Mouse (Mus musculus): ENCODE results near the gene Pacs2.
A peak's percentile ranks its signal among the peaks of the same experiment; 100 is the strongest.

The Pacs2 gene

GRCm38 (mm10) chr12:113041481-113042439 is 27.5 kb downstream of the Pacs2 start:
- no peak for DNase-seq (ENCODE audit: low spot score in 2 of 2)

GRCm38 (mm10) chr12:113042543-113042942 is 28.2 kb downstream of the Pacs2 start:
- peak; percentile 44 to 58 for DNase-seq (ENCODE audit: low spot score in 2 of 2)

- peak; percentile 33 to 54 for DNase-seq (ENCODE audit: low spot score in 2 of 2)
Observed at GRCm38 (mm10) chr12:113044916-113045677, 30.8 kb downstream of the Pacs2 start.

- DNase-seq (ENCODE audit: low spot score in 2 of 2), result no peak
Observed at GRCm38 (mm10) chr12:113046861-113047260, 32.6 kb downstream of the Pacs2 start.

- DNase-seq (ENCODE audit: low spot score in 2 of 2), result no peak
Observed at GRCm38 (mm10) chr12:113048103-113048502, 33.8 kb downstream of the Pacs2 start.

DNA sequence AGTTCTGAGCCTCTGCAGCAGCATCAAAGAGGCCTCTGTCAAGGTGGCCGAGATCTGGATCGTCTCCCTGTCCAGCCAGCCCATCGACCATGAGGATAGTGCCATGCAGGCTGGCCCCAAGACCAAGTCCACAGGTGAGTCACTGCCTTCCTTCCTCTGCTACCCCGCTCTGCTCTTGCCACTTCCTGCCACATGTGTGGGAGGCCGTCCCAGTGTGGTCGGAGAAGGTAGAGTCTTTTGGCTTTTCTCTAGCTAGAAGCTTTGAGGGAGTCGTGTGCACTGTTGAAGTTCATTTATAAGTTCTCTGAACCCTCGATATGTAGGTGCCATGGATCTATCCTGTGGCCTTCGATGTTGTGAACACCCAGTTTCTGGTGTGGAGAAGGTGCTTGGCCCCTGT is 35.5 kb downstream of the Pacs2 start:
- DNase-seq (ENCODE audit: low spot score in 2 of 2), result peak; percentile 37 to 48

DNA sequence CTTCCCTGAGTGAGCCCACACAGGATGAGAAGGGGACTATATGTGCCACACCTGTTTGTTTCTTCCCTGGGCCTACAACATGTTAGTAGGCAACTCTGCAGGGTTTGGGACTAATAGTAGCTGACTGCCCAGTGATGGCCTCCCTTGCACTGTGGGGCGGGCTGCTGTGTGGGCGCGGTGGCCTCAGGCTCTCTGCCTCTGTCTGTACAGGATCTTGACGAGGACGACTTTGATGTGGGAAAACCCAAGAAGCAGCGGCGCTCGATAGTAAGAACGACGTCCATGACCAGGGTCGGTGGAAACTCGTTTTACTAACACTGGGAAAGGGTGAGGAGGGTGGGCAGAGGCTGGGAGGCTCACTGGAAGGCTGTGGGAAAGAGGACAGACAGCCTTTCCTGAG is 36.4 kb downstream of the Pacs2 start:
- DNase-seq (ENCODE audit: low spot score in 2 of 2), result no peak

GRCm38 (mm10) chr12:113051628-113052403 is 37.5 kb downstream of the Pacs2 start:
- no peak for DNase-seq (ENCODE audit: low spot score in 2 of 2)

GRCm38 (mm10) chr12:113056089-113056488 is 41.8 kb downstream of the Pacs2 start:
- DNase-seq (ENCODE audit: low spot score in 2 of 2), result no peak

DNA sequence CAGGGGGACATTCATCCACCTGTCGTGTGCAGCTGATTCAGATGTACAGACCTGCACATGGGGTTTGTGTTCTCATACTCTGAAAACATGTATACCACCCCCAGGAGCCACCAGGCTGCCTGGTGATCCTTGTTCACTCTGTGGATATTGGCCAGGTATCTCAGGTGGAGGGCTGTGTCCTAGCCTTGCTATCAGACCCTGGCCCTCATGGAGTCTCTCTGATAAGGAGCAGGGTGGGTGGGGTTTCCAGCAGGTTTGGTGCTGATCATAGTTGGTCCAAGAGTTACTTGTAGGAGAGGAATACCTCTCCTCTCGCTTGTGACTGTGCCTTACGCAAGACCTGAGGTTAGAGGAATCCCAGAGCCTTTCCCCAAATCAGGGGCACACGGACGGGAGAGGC is 45.9 kb downstream of the Pacs2 start:
- no peak for DNase-seq (ENCODE audit: low spot score in 2 of 2)

GRCm38 (mm10) chr12:113061606-113062005 is 47.3 kb downstream of the Pacs2 start:
- DNase-seq (ENCODE audit: low spot score in 2 of 2), result no peak

GRCm38 (mm10) chr12:113062201-113062600 is 47.9 kb downstream of the Pacs2 start:
- no peak for DNase-seq (ENCODE audit: low spot score in 2 of 2)

DNA sequence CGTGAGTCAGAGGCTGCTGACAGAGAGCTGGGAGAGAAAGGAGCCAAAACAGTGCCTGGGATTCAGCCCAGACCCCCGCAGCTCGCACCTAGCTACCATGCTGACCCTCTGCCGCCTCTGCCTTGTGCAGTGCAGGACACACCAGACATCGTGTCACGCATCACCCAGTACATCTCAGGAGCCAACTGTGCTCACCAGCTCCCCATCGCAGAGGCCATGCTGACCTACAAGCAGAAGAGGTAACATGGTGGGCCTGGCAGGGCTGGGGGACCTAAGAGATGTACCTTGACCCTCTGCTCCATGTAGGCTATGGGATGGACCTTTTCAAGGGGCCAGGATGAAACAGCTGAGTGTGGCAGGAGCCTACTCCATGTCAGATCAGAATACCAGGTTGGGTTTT is 49.4 kb downstream of the Pacs2 start:
- DNase-seq (ENCODE audit: low spot score in 2 of 2), result no peak

GRCm38 (mm10) chr12:113068002-113068401 is 53.7 kb downstream of the Pacs2 start:
- DNase-seq (ENCODE audit: low spot score in 2 of 2), result no peak

DNA sequence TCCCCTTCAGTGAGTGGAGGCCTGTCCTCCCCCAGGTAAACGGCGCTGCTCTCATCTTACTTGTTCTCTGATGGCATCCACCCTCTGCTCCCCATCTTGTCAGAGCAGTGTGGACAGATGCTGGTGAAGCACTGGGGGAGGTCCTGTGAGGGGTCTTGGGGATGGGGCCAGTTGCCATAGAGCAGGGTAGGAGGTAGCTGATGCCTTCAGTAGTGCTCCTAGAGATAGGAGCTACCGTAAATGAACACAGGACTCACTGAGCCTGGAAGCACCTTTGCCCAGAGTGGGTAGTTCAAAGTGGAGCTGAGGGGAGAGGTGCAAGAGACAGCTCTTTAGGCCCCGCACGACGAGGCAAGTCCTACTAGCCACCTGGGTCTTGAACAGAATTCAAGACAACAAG is 55.1 kb downstream of the Pacs2 start:
- no peak for DNase-seq (ENCODE audit: low spot score in 2 of 2)

DNA sequence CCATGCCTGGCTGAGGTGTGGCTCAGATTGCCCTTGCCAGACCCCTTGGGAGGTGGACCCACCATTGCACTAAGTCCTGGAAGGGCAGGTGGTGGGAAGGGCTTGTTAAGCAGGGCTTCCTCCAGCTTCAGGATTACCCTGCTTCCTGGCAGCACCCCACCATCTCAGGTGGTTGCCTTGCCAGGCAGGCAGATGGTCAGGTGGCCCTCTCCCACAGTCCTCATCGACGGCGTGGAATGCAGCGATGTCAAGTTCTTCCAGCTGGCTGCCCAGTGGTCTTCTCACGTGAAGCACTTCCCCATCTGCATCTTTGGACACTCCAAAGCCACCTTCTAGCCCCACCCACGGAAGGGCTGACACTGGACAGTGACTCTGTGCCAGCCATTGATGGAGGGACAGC is 57.0 kb downstream of the Pacs2 start:
- DNase-seq (ENCODE audit: low spot score in 2 of 2), result no peak

DNA sequence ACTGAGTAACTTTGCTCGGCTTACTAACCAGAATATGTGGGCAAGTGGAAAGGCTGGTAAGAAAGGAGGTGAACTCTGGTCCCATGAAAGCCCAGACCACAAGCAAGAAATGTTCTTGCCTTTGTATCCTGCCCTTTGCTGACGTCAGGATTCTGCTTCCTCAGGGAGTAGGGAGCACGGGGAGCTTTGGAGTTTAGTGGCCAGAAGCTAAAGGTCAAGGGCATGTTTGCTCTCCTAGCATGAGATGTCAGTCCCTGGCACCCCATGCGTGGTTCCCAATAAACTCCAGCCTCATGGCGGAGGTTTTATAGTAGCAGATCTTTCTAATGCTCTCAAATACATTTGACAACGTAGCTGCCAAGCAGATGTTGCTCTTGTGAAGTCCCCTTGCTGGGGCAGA is 57.5 kb downstream of the Pacs2 start:
- DNase-seq (ENCODE audit: low spot score in 2 of 2), result no peak

- DNase-seq (ENCODE audit: low spot score in 2 of 2), result peak; percentile 33 to 47
Observed at GRCm38 (mm10) chr12:113073420-113074328, 59.4 kb downstream of the Pacs2 start.

DNA sequence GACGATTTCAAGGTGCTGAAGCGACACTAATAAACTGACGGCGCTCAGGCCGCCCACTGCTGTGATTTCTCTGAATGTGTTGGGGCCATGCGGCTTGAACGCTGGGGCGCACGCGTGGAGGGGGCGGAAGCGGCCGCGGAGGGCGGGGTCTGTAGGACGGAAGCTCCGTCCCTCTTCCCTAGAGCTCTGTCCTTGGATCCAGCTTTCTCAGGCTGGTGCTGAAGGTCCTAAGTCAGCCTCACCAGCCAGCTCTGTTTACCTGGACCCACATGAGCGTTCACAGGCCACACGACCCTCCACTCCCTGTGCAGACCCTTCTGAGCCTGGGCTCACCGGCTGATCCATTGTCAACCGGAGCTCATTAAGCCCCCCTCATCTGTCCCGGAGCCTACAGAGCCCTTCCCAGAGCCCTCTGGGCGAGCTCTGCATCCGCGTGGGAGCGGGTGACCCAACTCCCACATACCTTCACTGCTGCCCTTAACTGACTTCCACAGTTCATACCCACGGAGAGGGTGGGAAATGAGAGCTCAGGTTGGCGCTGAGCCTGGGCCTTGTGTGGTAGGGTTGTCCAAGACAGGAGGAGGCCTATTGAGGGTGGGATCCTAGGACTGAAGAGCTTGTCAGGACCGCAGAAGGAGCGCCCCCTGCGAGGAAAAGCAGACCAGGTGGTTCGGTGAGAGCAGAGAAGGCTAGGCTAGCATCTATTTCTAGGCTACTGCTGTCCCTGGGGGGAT is 60.2 kb downstream of the Pacs2 start, which contains the start of gene Tex22:
Tex22 (plus strand) TSS at position 174 of the 734 bp plus-strand sequence.
- peak; percentile 80 to 81 for DNase-seq (ENCODE audit: low spot score in 2 of 2)

GRCm38 (mm10) chr12:113075063-113075454 is 60.8 kb downstream of the Pacs2 start:
- peak; percentile 87 to 88 for DNase-seq (ENCODE audit: low spot score in 2 of 2)

All from spleen, postnatal 36 days (tissue).